ENCODE assay signal across 9 mouse cellular contexts in the genomic region with DNA sequence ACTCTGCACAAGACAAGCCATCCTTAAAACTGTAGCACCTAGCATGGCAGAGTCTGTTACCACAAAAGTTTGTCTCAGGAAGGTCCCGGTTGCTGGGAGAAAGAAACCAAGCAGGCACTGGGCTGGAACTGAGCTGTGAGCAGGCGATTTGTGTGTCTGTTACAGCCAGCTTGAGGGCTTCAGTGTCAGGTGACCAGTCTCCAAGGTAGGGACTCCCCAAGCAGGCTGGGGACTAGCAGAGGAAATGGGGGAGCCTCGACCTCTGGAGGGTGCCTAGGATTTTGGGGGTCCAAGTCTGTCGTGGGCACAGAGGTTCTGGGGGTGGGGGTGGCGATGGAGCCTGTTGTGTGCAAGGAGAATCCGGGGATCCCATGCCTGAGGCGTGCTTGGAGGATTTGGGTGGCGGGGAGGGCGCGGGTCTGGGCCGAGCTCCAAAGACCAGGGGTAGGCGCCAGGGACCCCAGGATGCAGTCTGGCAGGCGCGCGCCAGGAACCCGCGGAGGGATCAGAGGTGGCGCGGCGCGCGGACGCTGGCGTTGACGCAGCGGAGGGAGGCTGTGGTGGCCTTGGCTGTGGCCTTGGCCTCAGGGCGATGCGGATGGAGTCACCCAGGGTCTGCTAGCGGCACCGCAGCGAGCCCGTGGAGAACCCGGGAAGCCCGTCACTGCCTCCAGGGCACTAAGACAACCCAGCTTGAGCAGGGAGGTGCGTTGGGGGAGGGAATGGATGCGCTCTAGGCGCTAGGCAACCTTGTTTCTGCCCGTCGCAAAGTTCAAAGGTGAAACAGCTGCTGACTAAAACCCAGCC. TPM values are rescaled to one million over a fixed set of nuclear protein-coding genes. Genes with fewer than 3 reads are reported as not detected.
A peak's percentile ranks its signal among the peaks of the same experiment; 100 is the strongest.
DNase-seq lines count a peak whose midpoint lies in the region; ATAC-seq lines count a peak whose summit lies in the region.
"Had no signal": no experiment of that assay in that cellular context is flagged by ENCODE, and none has a peak within 500 bp of the region (broad histone marks: within the 10 kb centered on the region; RNA-seq: fewer than 3 reads in every experiment).

A gene (plus strand): TSS at position 91 of the 807 bp plus-strand sequence.

- peak; percentile 87 for ATAC-seq in hindbrain, embryonic 11.5 days (ENCODE audit: low FRiP score)

- peak within 1 kb of the TSS; percentile 41 for H3K4me3 ChIP-seq in hindbrain, embryonic 11.5 days (ENCODE audit: low read depth, low read length)

- no peaks in the 10 kb centered on the region for H3K9me3 ChIP-seq in hindbrain, embryonic 11.5 days (ENCODE audit: control insufficient read depth, low read length)

- peak within 1 kb of the TSS; percentile 89 for H3K4me2 ChIP-seq in hindbrain, embryonic 11.5 days (replicated peaks; ENCODE audit: low read depth, low read length)

- no peaks in the 10 kb centered on the region for H3K27me3 ChIP-seq in hindbrain, embryonic 11.5 days (ENCODE audit: control insufficient read depth, insufficient read depth, low read length)

- H3K4me1 ChIP-seq in hindbrain, embryonic 11.5 days (replicated peaks; ENCODE audit: control insufficient read depth, insufficient read depth, low read length) = no peaks in the 10 kb centered on the region

- WGBS in hindbrain, embryonic 11.5 days = 2% methylated on average over 39 of the region's 39 CpGs

- DNase-seq in adrenal gland, adult (ENCODE audit: inconsistent age in 2 of 2, low spot score in 1 of 2) = peak; percentile 85 to 90
- peak; percentile 75 to 78 for DNase-seq in cerebellum, postnatal 10 days
- peak; percentile 20 to 29 for DNase-seq in frontal cortex, postnatal 25 days (ENCODE audit: low spot score in 2 of 2)
- peak; percentile 70 for DNase-seq in hindbrain, embryonic 11.5 days (ENCODE audit: low spot score)
- DNase-seq in layer of hippocampus, postnatal 10 days (ENCODE audit: low spot score in 2 of 2) = peak; percentile 36 to 58
- peak; percentile 50 for DNase-seq in mesoderm, embryonic 11.5 days (ENCODE audit: low read depth, low spot score)
- peak; percentile 71 for DNase-seq in skeletal muscle tissue, adult 2 months (ENCODE audit: low read depth, low spot score)
- no peak for DNase-seq in thymus, postnatal 10 days (ENCODE audit: low spot score in 2 of 2)

- peak within 1 kb of the TSS; percentile 60 for H3K9ac ChIP-seq in hindbrain, embryonic 11.5 days (ENCODE audit: low read depth, low read length)

- H3K36me3 ChIP-seq in hindbrain, embryonic 11.5 days (ENCODE audit: control insufficient read depth, insufficient read depth, low read length) = no peaks in the 10 kb centered on the region

- H3K27ac ChIP-seq in hindbrain, embryonic 11.5 days (ENCODE audit: low read depth, low read length) = no peak within 1 kb of the TSS

RNA-seq across cellular contexts. Expression of the gene that starts here (rescaled TPM):
- polyA plus RNA-seq in hindbrain, embryonic 11.5 days (2014; fragmentation: Nextera tagmentation; extraction: Ambion mirVana) = 1.4 and 1.5 TPM in 2 replicates
- total RNA-seq in layer of hippocampus, postnatal 10 days (2021) = 1 to 10 TPM; 7.0 to 8.0 TPM
- polyA plus RNA-seq: spleen, adult 2 months had no signal

Comparison
In these comparisons a context has a peak if more than half of its experiments do, and no peak if none do; other contexts are left out.
1. DNase-seq: peak in adrenal gland, adult (2 of 2), cerebellum, postnatal 10 days (2 of 2), frontal cortex, postnatal 25 days (2 of 2), hindbrain, embryonic 11.5 days (single experiment), layer of hippocampus, postnatal 10 days (2 of 2), mesoderm, embryonic 11.5 days (single experiment) and skeletal muscle tissue, adult 2 months (single experiment); none in thymus, postnatal 10 days (0 of 2).